Mouse (Mus musculus) hindbrain, postnatal 0 days (tissue): ENCODE measurements around the gene Hscb. TPM values are rescaled to one million over a fixed set of nuclear protein-coding genes. Genes with fewer than 3 reads are reported as not detected.

Source experiments
- ATAC-seq: fragments of 200-750 bp; cut with Nextera tagmentation; 2 replicates; pipeline ENCODE4 v1.8.0; 2017; ENCODE audit warnings: mild to moderate bottlenecking, moderate TSS enrichment, moderate library complexity
- DNase-seq: peaks from one replicate; pipeline ENCODE4 v3.0.0-alpha.2; 2015; ENCODE audit warnings: low spot score
- H3K27ac ChIP-seq: fragments of 300-500 bp; sonication (generic); 2 replicates; pipeline ENCODE4 v1.5.1; 2014; ENCODE audit warnings: mild to moderate bottlenecking
- H3K27me3 ChIP-seq: fragments of 300-500 bp; sonication (generic); 2 replicates; pipeline ENCODE4 v1.6.1; 2014; ENCODE audit warnings: low read length, mixed read lengths; ENCODE audit not compliant: insufficient read depth
- H3K36me3 ChIP-seq: fragments of 300-500 bp; sonication (generic); 2 replicates; pipeline ENCODE4 v1.6.1; 2014; ENCODE audit warnings: low read length, mixed read lengths; ENCODE audit not compliant: insufficient read depth
- H3K4me1 ChIP-seq: fragments of 300-500 bp; sonication (generic); 2 replicates; pipeline ENCODE4 v1.6.1; 2014; ENCODE audit warnings: antibody characterized with exemption, low read length, mixed read lengths; ENCODE audit not compliant: insufficient read depth
- H3K4me2 ChIP-seq: fragments of 300-500 bp; sonication (generic); 2 replicates; pipeline ENCODE4 v1.6.1; 2014; ENCODE audit warnings: low read depth, mild to moderate bottlenecking, low read length, moderate library complexity, mixed read lengths
- H3K4me3 ChIP-seq: fragments of 300-500 bp; sonication (generic); 2 replicates; pipeline ENCODE4 v1.5.1; 2014; ENCODE audit warnings: low read length
- H3K9ac ChIP-seq: fragments of 300-500 bp; sonication (generic); replicated peaks from 2 replicates; pipeline ENCODE4 v1.6.1; 2014; ENCODE audit warnings: mild to moderate bottlenecking, low read length, moderate library complexity, mixed read lengths
- H3K9me3 ChIP-seq: fragments of 300-500 bp; sonication (generic); 2 replicates; pipeline ENCODE4 v1.6.1; 2016; ENCODE audit warnings: low read length, mixed read lengths
- CTCF ChIP-seq: IDR thresholded peaks from 2 replicates; pipeline ENCODE4 v1.5.1; 2016; ENCODE audit warnings: antibody characterized with exemption, control low read depth, low read depth
- WGBS: fragments of 180-500 bp; shearing (Covaris S2); extraction: QIAGEN DNeasy Blood & Tissue Kit; methylation state at CpG from one replicate; pipeline ENCODE4 v1.1.7; 2014; 5-methylcytosine and 5-hydroxymethylcytosine counted together
- polyA plus RNA-seq: library from polyadenylated mRNA; unstranded; fragments of >200 nt; fragmentation: Nextera tagmentation; extraction: Ambion mirVana; gene quantifications from 2 replicates; pipeline ENCODE4 v1.2.1, GENCODE M21; 2015
- total RNA-seq: library from RNA; depleted of rRNA; stranded (reverse); fragments of >200 nt; gene quantifications from 2 replicates; pipeline ENCODE4 v1.2.3, GENCODE M21; 2014; rRNA removed

Gene Hscb
- total and polyA plus RNA-seq, 2 experiments from 2014 or later = 10.5 to 12.0 TPM

DNA sequence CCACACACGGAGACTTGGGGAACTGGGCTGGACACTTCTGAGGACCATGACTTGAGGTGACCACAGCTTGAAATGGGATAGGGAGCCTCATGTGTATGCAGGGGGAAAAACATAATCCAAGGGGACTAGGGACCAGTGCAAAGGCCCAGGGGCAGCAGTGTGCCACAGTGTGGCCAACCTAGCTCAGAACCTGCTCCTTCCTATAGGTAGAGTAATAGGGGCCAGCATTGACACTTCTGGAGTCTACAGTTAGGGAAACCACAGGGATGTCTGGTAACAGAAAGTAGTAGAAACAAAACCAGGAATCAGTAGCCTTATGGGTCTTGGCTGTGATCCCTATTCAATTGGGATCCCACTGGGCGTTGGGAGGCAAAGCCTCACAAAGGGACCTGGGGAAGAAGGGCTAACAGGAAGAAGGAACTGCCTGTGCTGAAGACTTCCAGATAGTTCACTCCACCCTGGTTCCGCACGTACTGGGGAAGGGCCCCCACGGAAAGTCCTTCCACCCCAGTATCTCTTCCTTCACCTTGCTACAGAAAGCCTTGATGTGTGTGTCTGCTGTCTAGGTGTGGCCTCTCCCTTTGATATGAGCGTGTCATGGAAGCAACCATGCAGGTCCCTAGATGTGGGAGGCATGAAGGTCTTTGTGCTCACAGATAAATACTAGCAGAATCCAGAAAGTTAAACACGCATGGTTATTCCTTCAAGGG, 57.9 kb downstream of the Hscb start:
- no peak for TF ChIP-seq CTCF
- Histone ChIP-seq H3K4me2 (no peak overlapping the region), H3K36me3 (peaks cover 7% of the 10 kb centered on the region), H3K4me3 (no peak overlapping the region), H3K9ac (no peak overlapping the region), H3K9me3 (no peaks in the 10 kb centered on the region), H3K27ac (no peak overlapping the region), H3K4me1 (no peaks in the 10 kb centered on the region), H3K27me3 (no peaks in the 10 kb centered on the region)
- ATAC-seq (no peak), DNase-seq (no peak)
- WGBS = 84% methylated on average over 7 of the region's 7 CpGs

DNA sequence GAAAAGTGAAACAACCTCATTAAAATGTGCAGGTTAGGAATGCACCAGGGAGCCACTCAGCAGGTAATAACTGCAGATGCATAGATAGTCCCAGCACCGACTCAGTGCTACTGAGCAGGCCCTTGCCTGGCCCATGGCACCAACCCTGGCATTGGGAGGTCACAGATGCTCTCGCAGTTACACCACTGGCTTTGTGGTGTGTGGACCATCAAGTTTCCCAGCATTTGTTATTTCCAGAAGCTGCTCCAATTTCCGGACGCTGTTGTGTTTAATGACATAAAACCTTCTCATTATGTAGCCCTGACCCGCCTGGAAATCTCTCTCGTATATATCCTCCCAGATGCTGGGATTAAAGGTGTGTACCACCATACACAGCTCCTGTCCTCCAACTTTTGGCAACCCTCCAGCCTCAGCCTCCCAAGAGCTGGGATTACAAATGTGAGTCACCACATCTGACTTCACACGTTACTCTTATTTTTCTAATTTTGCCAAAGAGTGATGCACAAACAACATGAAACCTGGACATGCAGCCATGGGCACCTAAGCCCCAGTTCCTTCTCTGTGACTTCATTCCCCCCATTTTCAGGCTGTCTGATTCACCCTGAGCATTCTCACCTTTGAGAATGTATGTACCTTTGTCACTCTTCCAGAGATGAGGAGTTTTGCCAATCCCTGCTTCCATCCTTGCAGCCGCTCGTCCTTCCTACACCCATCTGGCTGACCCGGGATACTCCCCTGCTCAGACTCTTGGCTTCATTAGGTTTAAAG, 58.6 kb downstream of the Hscb start:
- H3K36me3 ChIP-seq = no peaks in the 10 kb centered on the region; the same call in 1 of the 2 replicates
- WGBS = 54% methylated on average over 10 of the region's 10 CpGs
- H3K9ac ChIP-seq = peak overlapping the region; percentile 76
- H3K27me3 ChIP-seq = no peaks in the 10 kb centered on the region
- H3K9me3 ChIP-seq = no peaks in the 10 kb centered on the region
- no peaks in the 10 kb centered on the region for H3K4me1 ChIP-seq
- H3K4me3 ChIP-seq = peak overlapping the region; percentile 74
- peak overlapping the region; percentile 84 for H3K4me2 ChIP-seq
- H3K27ac ChIP-seq = peak overlapping the region; percentile 34; the same call in 1 of the 2 replicates
- TF ChIP-seq CTCF = no peak
- peak; percentile 75 for ATAC-seq
- no peak for DNase-seq

DNA sequence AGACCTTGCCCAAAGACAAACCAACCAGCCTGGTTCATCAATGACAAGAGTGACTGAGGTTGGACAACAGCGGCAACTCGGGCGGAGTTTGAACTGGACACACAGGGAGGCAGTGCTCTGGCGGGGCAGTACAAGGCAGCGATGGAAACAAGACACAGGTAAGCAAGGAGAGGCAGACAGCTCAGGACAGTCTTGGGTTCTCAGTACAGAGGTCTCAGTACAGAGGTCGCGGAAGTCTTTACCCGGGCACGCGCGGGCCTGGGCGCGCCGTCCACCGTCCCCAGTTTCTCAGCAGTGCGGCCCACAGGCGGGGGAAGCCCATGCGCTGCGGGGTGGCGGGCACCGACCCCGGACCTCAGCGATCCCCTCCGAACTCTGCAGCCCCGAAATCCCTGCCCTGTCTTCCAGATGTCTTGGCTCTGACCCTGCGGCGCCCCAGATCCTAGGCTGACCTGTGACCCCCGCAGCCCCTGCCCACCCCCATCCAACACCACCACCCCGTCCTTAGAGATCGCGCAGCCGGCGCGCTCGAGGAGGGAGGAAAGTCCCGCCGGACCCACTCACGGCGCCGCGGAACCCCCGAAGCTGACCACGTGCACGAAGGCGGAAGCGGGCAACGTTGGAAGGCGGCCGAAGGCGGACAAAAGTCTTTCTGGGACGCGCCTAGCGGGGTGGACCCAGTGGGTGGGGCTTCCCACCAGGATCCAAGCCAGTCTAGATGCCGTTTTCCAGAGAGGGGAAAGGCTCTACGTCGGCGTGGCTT, 59.4 kb downstream of the Hscb start, which contains the start of gene Pus1:
Gene Pus1 (minus strand): TSS at position 662 of the 763 bp plus-strand sequence.
- H3K27me3 ChIP-seq = no peaks in the 10 kb centered on the region
- peaks cover 4% of the 10 kb centered on the region; the same call in 1 of the 2 replicates for H3K36me3 ChIP-seq
- no peaks in the 10 kb centered on the region for H3K4me1 ChIP-seq
- DNase-seq = peak; percentile 94
- peak within 1 kb of the TSS; percentile 74 for H3K4me3 ChIP-seq
- no peaks in the 10 kb centered on the region for H3K9me3 ChIP-seq
- peak within 1 kb of the TSS; percentile 76 for H3K9ac ChIP-seq
- H3K27ac ChIP-seq = peak within 1 kb of the TSS; percentile 34; the same call in 1 of the 2 replicates
- peak; percentile 84 for ATAC-seq
- TF ChIP-seq CTCF = no peak
- peak within 1 kb of the TSS; percentile 84 for H3K4me2 ChIP-seq
- WGBS = 1% methylated on average over 57 of the region's 57 CpGs

DNA sequence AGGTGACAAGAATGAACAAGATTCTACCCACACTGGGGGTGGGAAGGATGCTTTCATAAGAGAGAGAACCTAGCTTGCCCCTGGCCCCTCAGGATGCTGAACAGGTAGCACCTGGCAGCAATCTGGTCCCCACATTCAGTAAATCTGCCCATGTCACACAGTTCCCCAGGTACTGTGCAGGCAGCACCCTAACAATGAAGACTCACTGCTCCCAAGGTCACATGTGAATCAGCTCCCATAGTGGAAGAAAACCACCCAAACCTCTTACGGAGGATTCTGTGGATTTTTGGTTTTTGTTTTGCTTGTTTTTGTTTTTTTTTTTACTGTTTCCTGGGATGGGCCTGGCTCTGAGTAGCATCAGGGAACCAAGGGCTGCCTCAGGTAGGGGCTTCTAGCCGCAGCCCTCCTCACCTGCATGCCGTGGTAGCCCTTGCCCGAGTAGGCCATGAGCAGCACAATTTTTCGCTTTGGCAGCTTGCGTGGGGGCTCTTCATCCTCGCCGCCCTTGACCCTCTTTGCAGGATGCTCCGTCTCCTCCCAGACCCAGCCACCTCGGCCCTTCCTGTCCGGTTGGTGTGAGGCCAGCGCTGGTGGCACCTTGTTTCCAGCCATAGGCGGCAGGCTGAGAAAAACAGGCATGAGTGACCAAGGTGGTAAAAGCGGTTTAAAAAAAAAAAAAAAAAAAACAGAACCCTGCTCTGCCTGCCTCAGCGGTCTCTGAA, 60.1 kb downstream of the Hscb start:
- no peaks in the 10 kb centered on the region for H3K9me3 ChIP-seq
- 19% methylated on average over 15 of the region's 15 CpGs for WGBS
- no peaks in the 10 kb centered on the region for H3K4me1 ChIP-seq
- 0 out of 2 replicates have a peak, but pooled peaks cover 10% of the 10 kb centered on the region for H3K36me3 ChIP-seq
- peak overlapping the region; percentile 76 for H3K9ac ChIP-seq
- no peak for TF ChIP-seq CTCF
- DNase-seq (no peak), ATAC-seq (no peak)
- H3K27me3 ChIP-seq = no peaks in the 10 kb centered on the region
- H3K4me3 ChIP-seq = peak overlapping the region; percentile 74
- H3K27ac ChIP-seq = no peak overlapping the region
- peak overlapping the region; percentile 84 for H3K4me2 ChIP-seq

Other genes with a start within 250 kb of the Hscb start
- gene Noc4l, start 186.4 kb downstream of the Hscb start, total RNA-seq = 31.8 and 42.8 TPM in 2 replicates
- gene Noc4l, start 186.4 kb downstream of the Hscb start, polyA plus RNA-seq = 38.0 and 42.9 TPM in 2 replicates
- gene Ddx51, start 186.3 kb downstream of the Hscb start, total RNA-seq = 11.8 and 12.4 TPM in 2 replicates
- 9.4 and 11.2 TPM in 2 replicates for gene Ddx51, start 186.3 kb downstream of the Hscb start, polyA plus RNA-seq
- gene Ep400, start 69.1 kb downstream of the Hscb start, total RNA-seq = 63.3 and 66.6 TPM in 2 replicates
- 28.8 and 35.0 TPM in 2 replicates for gene Ep400, start 69.1 kb downstream of the Hscb start, polyA plus RNA-seq
- 14.1 and 15.0 TPM in 2 replicates for gene Pus1, start 59.1 kb downstream of the Hscb start, total RNA-seq
- 20.2 and 21.8 TPM in 2 replicates for gene Pus1, start 59.1 kb downstream of the Hscb start, polyA plus RNA-seq
- 53.9 and 60.8 TPM in 2 replicates for gene Ulk1, start 29.7 kb downstream of the Hscb start, total RNA-seq
- 13.9 and 16.3 TPM in 2 replicates for gene Ulk1, start 29.7 kb downstream of the Hscb start, polyA plus RNA-seq
- 5.5 and 5.6 TPM in 2 replicates for gene Chek2, start 202 bp upstream of the Hscb start, total RNA-seq
- gene Chek2, start 202 bp upstream of the Hscb start, polyA plus RNA-seq = 5.1 and 7.0 TPM in 2 replicates
- gene Ttc28, start 40.0 kb upstream of the Hscb start, total RNA-seq = 41.9 and 49.8 TPM in 2 replicates
- gene Ttc28, start 40.0 kb upstream of the Hscb start, polyA plus RNA-seq = 9.7 and 11.1 TPM in 2 replicates